ENCODE assay signal across 8 mouse cellular contexts in the genomic region with DNA sequence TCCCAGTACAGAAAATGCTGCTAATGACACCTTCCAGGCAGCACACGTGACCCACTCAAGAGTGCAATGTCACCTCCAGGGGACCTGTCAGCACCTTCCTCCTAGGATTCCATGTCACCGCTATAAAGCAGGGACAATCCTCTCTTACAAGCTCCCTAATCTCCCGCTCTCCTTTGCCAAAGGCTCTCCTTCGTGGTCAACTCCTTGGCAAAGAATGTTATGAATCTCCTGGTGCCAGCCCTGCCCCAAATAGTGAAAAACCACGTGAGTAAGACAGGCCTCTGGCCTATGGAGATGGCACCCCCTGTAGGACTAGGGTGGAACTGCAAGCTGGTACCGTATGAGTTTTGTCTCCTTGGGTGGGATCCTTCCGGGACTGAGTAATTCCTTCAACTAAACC. TPM values are rescaled to one million over a fixed set of nuclear protein-coding genes. Genes with fewer than 3 reads are reported as not detected.
A peak's percentile ranks its signal among the peaks of the same experiment; 100 is the strongest.
DNase-seq lines count a peak whose midpoint lies in the region; ATAC-seq and TF ChIP-seq lines count a peak whose summit lies in the region.

No protein-coding gene starts in this region.

- no peak overlapping the region for H3K4me3 ChIP-seq in hindbrain, embryonic 10.5 days
- no peak overlapping the region for H3K4me3 ChIP-seq in hindbrain, embryonic 12.5 days
- no peak overlapping the region for H3K4me3 ChIP-seq in C2C12 (ENCODE audit: insufficient read depth, poor library complexity, severe bottlenecking)

- no peak overlapping the region for H3ac ChIP-seq in C2C12 (ENCODE audit: control insufficient read depth, insufficient read length, low read depth)

- no peaks in the 10 kb centered on the region for H3K79me2 ChIP-seq in C2C12 (ENCODE audit: control insufficient read depth, insufficient read depth)

- H3K36me3 ChIP-seq in hindbrain, embryonic 10.5 days: no peaks in the 10 kb centered on the region
- no peaks in the 10 kb centered on the region for H3K36me3 ChIP-seq in hindbrain, embryonic 12.5 days
- H3K36me3 ChIP-seq in C2C12 (ENCODE audit: control insufficient read depth, insufficient read depth): no peaks in the 10 kb centered on the region
- no peaks in the 10 kb centered on the region for H3K36me3 ChIP-seq in splenic B cell, adult 2 months (ENCODE audit: control insufficient read depth, insufficient read depth, low read length, poor library complexity, severe bottlenecking)

- H3K9ac ChIP-seq in hindbrain, embryonic 12.5 days: no peak overlapping the region

- H3K27me3 ChIP-seq in hindbrain, embryonic 10.5 days (ENCODE audit: insufficient read depth, poor library complexity, severe bottlenecking): no peaks in the 10 kb centered on the region
- H3K27me3 ChIP-seq in hindbrain, embryonic 12.5 days: no peaks in the 10 kb centered on the region
- no peaks in the 10 kb centered on the region for H3K27me3 ChIP-seq in C2C12 (ENCODE audit: control insufficient read depth, insufficient read depth, insufficient read length)
- no peaks in the 10 kb centered on the region for H3K27me3 ChIP-seq in splenic B cell, adult 2 months (ENCODE audit: control insufficient read depth, insufficient read depth, low read length, poor library complexity, severe bottlenecking)

- no peaks in the 10 kb centered on the region for H3K4me1 ChIP-seq in hindbrain, embryonic 10.5 days (replicated peaks)
- no peaks in the 10 kb centered on the region; the same call in 1 of the 2 replicates for H3K4me1 ChIP-seq in hindbrain, embryonic 12.5 days

- WGBS in hindbrain, embryonic 10.5 days: 64% methylated on average over 7 of the region's 7 CpGs
- 59% methylated on average over 7 of the region's 7 CpGs for whole genome bisulfite sequencing in hindbrain, embryonic 12.5 days

- no peak for TF ChIP-seq CTCF in C2C12 (IDR thresholded peaks at IDR 0.05; ENCODE audit: control insufficient read depth, insufficient read depth, insufficient read length)

- no peaks in the 10 kb centered on the region for H3K9me3 ChIP-seq in hindbrain, embryonic 10.5 days
- H3K9me3 ChIP-seq in hindbrain, embryonic 12.5 days (replicated peaks): no peaks in the 10 kb centered on the region

- peak; percentile 25 for DNase-seq in hindbrain, embryonic 10.5 days (ENCODE audit: low spot score)
- DNase-seq in c-Kit-positive CD71-negative TER-119-negative erythroid progenitor cells, embryonic 14.5 days (ENCODE audit: low read depth): peak; percentile 19
- DNase-seq in heart, postnatal 36 days: peak; percentile 54 to 68
- DNase-seq in splenic B cell, adult 2 months (ENCODE audit: low read depth, low spot score): peak; percentile 19
- DNase-seq in left cerebral cortex, adult 8-10 months (ENCODE audit: low spot score in 2 of 2): no peak
- no peak for DNase-seq in frontal cortex, postnatal 10 days (ENCODE audit: low spot score in 2 of 2)

- H3K4me2 ChIP-seq in hindbrain, embryonic 12.5 days (replicated peaks): no peak overlapping the region

- H3K79me3 ChIP-seq in C2C12 (ENCODE audit: low read depth): no peaks in the 10 kb centered on the region

- ATAC-seq in hindbrain, embryonic 12.5 days (ENCODE audit: low FRiP score): no peak

- no peak overlapping the region for H3K27ac ChIP-seq in hindbrain, embryonic 10.5 days
- no peak overlapping the region for H3K27ac ChIP-seq in hindbrain, embryonic 12.5 days

- intact Hi-C loops in heart, postnatal 36 days (cut with DNase I): loop anchor here (1.0 to 2.0 kb wide), 2 partner anchors 14 to 34 kb away; no protein-coding TSS in a partner anchor

TF ChIP-seq in C2C12, 6 proteins besides CTCF, POLR2A, EP300 and RAD21:
- TF ChIP-seq CEBPB (IDR thresholded peaks at IDR 0.05; ENCODE audit: low read depth): no peak
- peak; percentile 32 for TF ChIP-seq USF1 (IDR thresholded peaks at IDR 0.05; ENCODE audit: low read depth)
- TF ChIP-seq MYOG (IDR thresholded peaks at IDR 0.05; ENCODE audit: control insufficient read depth, extremely low read depth, insufficient read length): no peak

RNA-seq across cellular contexts. Expression of gene Bpifb1, which starts 16.3 kb away (rescaled TPM):
- not detected in 2 replicates for polyA plus RNA-seq in hindbrain, embryonic 10.5 days (2016; fragmentation: Nextera tagmentation; extraction: Ambion mirVana)
- not detected in 2 replicates for polyA plus RNA-seq in hindbrain, embryonic 12.5 days (2016; fragmentation: Nextera tagmentation; extraction: Ambion mirVana)
- not detected for polyA plus RNA-seq in C2C12 (2012; fragmentation: generic; extraction: Trizol)
- total RNA-seq in heart, postnatal 36 days (2021): not detected
- under 1 TPM in 3 of 4 experiments, not detected in 1; 0.22 to 0.36 (median 0.23) TPM for total RNA-seq in left cerebral cortex, adult 8-10 months (2022)

RNA-seq across cellular contexts. Expression of gene Bpifb5, which starts 16.6 kb away (rescaled TPM):
- 0.30 and 0.41 TPM in 2 replicates for polyA plus RNA-seq in hindbrain, embryonic 10.5 days (2016; fragmentation: Nextera tagmentation; extraction: Ambion mirVana)
- 0.30 and 0.36 TPM in 2 replicates for polyA plus RNA-seq in hindbrain, embryonic 12.5 days (2016; fragmentation: Nextera tagmentation; extraction: Ambion mirVana)
- not detected for polyA plus RNA-seq in C2C12 (2012; fragmentation: generic; extraction: Trizol)
- not detected for total RNA-seq in heart, postnatal 36 days (2021)
- not detected for total RNA-seq in left cerebral cortex, adult 8-10 months (2022)

RNA-seq across cellular contexts. Expression of gene Bpifa5, which starts 44.5 kb away (rescaled TPM):
- not detected in 2 replicates for polyA plus RNA-seq in hindbrain, embryonic 10.5 days (2016; fragmentation: Nextera tagmentation; extraction: Ambion mirVana)
- not detected in 2 replicates for polyA plus RNA-seq in hindbrain, embryonic 12.5 days (2016; fragmentation: Nextera tagmentation; extraction: Ambion mirVana)
- polyA plus RNA-seq in C2C12 (2012; fragmentation: generic; extraction: Trizol): not detected
- not detected for total RNA-seq in heart, postnatal 36 days (2021)
- total RNA-seq in left cerebral cortex, adult 8-10 months (2022): not detected

RNA-seq across cellular contexts. Expression of gene Bpifb9a, which starts 50.7 kb away (rescaled TPM):
- polyA plus RNA-seq in hindbrain, embryonic 10.5 days (2016; fragmentation: Nextera tagmentation; extraction: Ambion mirVana): not detected in 2 replicates
- not detected in 2 replicates for polyA plus RNA-seq in hindbrain, embryonic 12.5 days (2016; fragmentation: Nextera tagmentation; extraction: Ambion mirVana)
- polyA plus RNA-seq in C2C12 (2012; fragmentation: generic; extraction: Trizol): not detected
- total RNA-seq in heart, postnatal 36 days (2021): not detected
- not detected for total RNA-seq in left cerebral cortex, adult 8-10 months (2022)

Comparison
In these comparisons a context has a peak if more than half of its experiments do, and no peak if none do; other contexts are left out.
1. DNase-seq: peak in hindbrain, embryonic 10.5 days (single experiment), c-Kit-positive CD71-negative TER-119-negative erythroid progenitor cells, embryonic 14.5 days (single experiment), heart, postnatal 36 days (2 of 2) and splenic B cell, adult 2 months (single experiment); none in left cerebral cortex, adult 8-10 months (0 of 2) and frontal cortex, postnatal 10 days (0 of 2).